Mouse (Mus musculus): ENCODE data around the gene Tcp11l1. TPM values are rescaled to one million over a fixed set of nuclear protein-coding genes. Genes with fewer than 3 reads are reported as not detected.

Gene Tcp11l1
- polyA plus RNA-seq, 1 experiment from 2014 or later, result 23.9 TPM

GRCm38 (mm10) chr2:104704355-104704754, 7.6 kb downstream of the Tcp11l1 start:
- no peak overlapping the region for H3K4me3 ChIP-seq (ENCODE audit: low read depth, low read length)
- H3K36me3 ChIP-seq (ENCODE audit: control insufficient read depth, insufficient read depth, low read length), result no peaks in the 10 kb centered on the region
- no peaks in the 10 kb centered on the region for H3K9me3 ChIP-seq (ENCODE audit: control insufficient read depth, low read length)
- ATAC-seq (ENCODE audit: low FRiP score, low TSS enrichment) (no peak), DNase-seq (ENCODE audit: low spot score) (no peak)
- no peak overlapping the region for H3K9ac ChIP-seq (ENCODE audit: low read length)
- no peak for TF ChIP-seq CTCF (IDR thresholded peaks at IDR 0.05; ENCODE audit: low read depth)
- no peak for TF ChIP-seq EP300 (optimal IDR thresholded peaks at IDR 0.05)
- H3K4me1 ChIP-seq (replicated peaks; ENCODE audit: control insufficient read depth, insufficient read depth), result no peaks in the 10 kb centered on the region
- no peak overlapping the region for H3K4me2 ChIP-seq (replicated peaks; ENCODE audit: low read depth)
- WGBS, result 35% methylated on average over 3 of the region's 3 CpGs
- no peak overlapping the region for H3K27ac ChIP-seq (replicated peaks)
- no peaks in the 10 kb centered on the region for H3K27me3 ChIP-seq (ENCODE audit: control insufficient read depth, insufficient read depth, low read length)

GRCm38 (mm10) chr2:104703158-104703557, 8.8 kb downstream of the Tcp11l1 start:
- WGBS, result 87% methylated on average over 3 of the region's 3 CpGs
- TF ChIP-seq EP300 (optimal IDR thresholded peaks at IDR 0.05) (no peak), CTCF (IDR thresholded peaks at IDR 0.05; ENCODE audit: low read depth) (no peak)
- Histone ChIP-seq H3K27ac (replicated peaks) (no peak overlapping the region), H3K9ac (ENCODE audit: low read length) (no peak overlapping the region), H3K4me2 (replicated peaks; ENCODE audit: low read depth) (no peak overlapping the region), H3K9me3 (ENCODE audit: control insufficient read depth, low read length) (no peaks in the 10 kb centered on the region), H3K4me3 (ENCODE audit: low read depth, low read length) (no peak overlapping the region), H3K27me3 (ENCODE audit: control insufficient read depth, insufficient read depth, low read length) (no peaks in the 10 kb centered on the region), H3K4me1 (replicated peaks; ENCODE audit: control insufficient read depth, insufficient read depth) (no peaks in the 10 kb centered on the region), H3K36me3 (ENCODE audit: control insufficient read depth, insufficient read depth, low read length) (no peaks in the 10 kb centered on the region)
- DNase-seq (ENCODE audit: low spot score) (no peak), ATAC-seq (ENCODE audit: low FRiP score, low TSS enrichment) (no peak)

GRCm38 (mm10) chr2:104699659-104700058, 12.3 kb downstream of the Tcp11l1 start:
- TF ChIP-seq EP300 (optimal IDR thresholded peaks at IDR 0.05) (no peak), CTCF (IDR thresholded peaks at IDR 0.05; ENCODE audit: low read depth) (no peak)
- 70% methylated on average over 11 of the region's 11 CpGs for WGBS
- Histone ChIP-seq H3K27ac (replicated peaks) (no peak overlapping the region), H3K4me3 (ENCODE audit: low read depth, low read length) (no peak overlapping the region), H3K4me1 (replicated peaks; ENCODE audit: control insufficient read depth, insufficient read depth) (no peaks in the 10 kb centered on the region), H3K36me3 (ENCODE audit: control insufficient read depth, insufficient read depth, low read length) (no peaks in the 10 kb centered on the region), H3K9me3 (ENCODE audit: control insufficient read depth, low read length) (no peaks in the 10 kb centered on the region), H3K27me3 (ENCODE audit: control insufficient read depth, insufficient read depth, low read length) (no peaks in the 10 kb centered on the region), H3K4me2 (replicated peaks; ENCODE audit: low read depth) (no peak overlapping the region), H3K9ac (ENCODE audit: low read length) (no peak overlapping the region)
- DNase-seq (ENCODE audit: low spot score) (no peak), ATAC-seq (ENCODE audit: low FRiP score, low TSS enrichment) (no peak)

GRCm38 (mm10) chr2:104692551-104692950, 19.4 kb downstream of the Tcp11l1 start:
- WGBS, result 32% methylated on average over 2 of the region's 2 CpGs
- H3K4me3 ChIP-seq (ENCODE audit: low read depth, low read length), result no peak overlapping the region
- ATAC-seq (ENCODE audit: low FRiP score, low TSS enrichment) (no peak), DNase-seq (ENCODE audit: low spot score) (no peak)
- no peaks in the 10 kb centered on the region for H3K9me3 ChIP-seq (ENCODE audit: control insufficient read depth, low read length)
- no peak overlapping the region for H3K27ac ChIP-seq (replicated peaks)
- H3K27me3 ChIP-seq (ENCODE audit: control insufficient read depth, insufficient read depth, low read length), result no peaks in the 10 kb centered on the region
- no peak overlapping the region for H3K9ac ChIP-seq (ENCODE audit: low read length)
- no peak for TF ChIP-seq EP300 (optimal IDR thresholded peaks at IDR 0.05)
- no peak for TF ChIP-seq CTCF (IDR thresholded peaks at IDR 0.05; ENCODE audit: low read depth)
- no peak overlapping the region for H3K4me2 ChIP-seq (replicated peaks; ENCODE audit: low read depth)
- no peaks in the 10 kb centered on the region for H3K36me3 ChIP-seq (ENCODE audit: control insufficient read depth, insufficient read depth, low read length)
- no peaks in the 10 kb centered on the region for H3K4me1 ChIP-seq (replicated peaks; ENCODE audit: control insufficient read depth, insufficient read depth)

- 79% methylated on average over 4 of the region's 4 CpGs for WGBS
- DNase-seq (ENCODE audit: low spot score), result no peak
- Histone ChIP-seq H3K27me3 (ENCODE audit: control insufficient read depth, insufficient read depth, low read length) (no peaks in the 10 kb centered on the region), H3K9me3 (ENCODE audit: control insufficient read depth, low read length) (no peaks in the 10 kb centered on the region), H3K36me3 (ENCODE audit: control insufficient read depth, insufficient read depth, low read length) (no peaks in the 10 kb centered on the region), H3K4me1 (replicated peaks; ENCODE audit: control insufficient read depth, insufficient read depth) (no peaks in the 10 kb centered on the region), H3K9ac (ENCODE audit: low read length) (no peak overlapping the region), H3K4me3 (ENCODE audit: low read depth, low read length) (no peak overlapping the region), H3K27ac (replicated peaks) (no peak overlapping the region), H3K4me2 (replicated peaks; ENCODE audit: low read depth) (no peak overlapping the region)
- no peak for TF ChIP-seq CTCF (IDR thresholded peaks at IDR 0.05; ENCODE audit: low read depth)
- no peak for TF ChIP-seq EP300 (optimal IDR thresholded peaks at IDR 0.05)
- no peak for ATAC-seq (ENCODE audit: low FRiP score, low TSS enrichment)
These were observed 21.2 kb downstream of the Tcp11l1 start for GRCm38 (mm10) chr2:104690720-104691119.

GRCm38 (mm10) chr2:104688724-104689123, 23.2 kb downstream of the Tcp11l1 start:
- Histone ChIP-seq H3K9me3 (ENCODE audit: control insufficient read depth, low read length) (no peaks in the 10 kb centered on the region), H3K4me2 (replicated peaks; ENCODE audit: low read depth) (no peak overlapping the region), H3K4me1 (replicated peaks; ENCODE audit: control insufficient read depth, insufficient read depth) (no peaks in the 10 kb centered on the region), H3K36me3 (ENCODE audit: control insufficient read depth, insufficient read depth, low read length) (peaks cover 3% of the 10 kb centered on the region; the same call in 1 of the 2 replicates), H3K27me3 (ENCODE audit: control insufficient read depth, insufficient read depth, low read length) (no peaks in the 10 kb centered on the region; the same call in 1 of the 2 replicates), H3K27ac (replicated peaks) (no peak overlapping the region), H3K4me3 (ENCODE audit: low read depth, low read length) (no peak overlapping the region), H3K9ac (ENCODE audit: low read length) (no peak overlapping the region)
- TF ChIP-seq CTCF (IDR thresholded peaks at IDR 0.05; ENCODE audit: low read depth) (no peak), EP300 (optimal IDR thresholded peaks at IDR 0.05) (no peak)
- 71% methylated on average over 8 of the region's 8 CpGs for WGBS
- no peak for DNase-seq (ENCODE audit: low spot score)
- ATAC-seq (ENCODE audit: low FRiP score, low TSS enrichment), result no peak

Data from stomach, postnatal 0 days (tissue).